Mouse (Mus musculus) B cell, adult 62 days (primary cell): ENCODE measurements around the gene Olfr828. TPM values are rescaled to one million over a fixed set of nuclear protein-coding genes. Genes with fewer than 3 reads are reported as not detected.

Experiments
- total RNA-seq: library from RNA; stranded (reverse); gene quantifications from 4 replicates; pipeline ENCODE4 v1.2.4, GENCODE M21; 2023

Olfr828 gene
- total RNA-seq, result not detected in 4 replicates

DNA sequence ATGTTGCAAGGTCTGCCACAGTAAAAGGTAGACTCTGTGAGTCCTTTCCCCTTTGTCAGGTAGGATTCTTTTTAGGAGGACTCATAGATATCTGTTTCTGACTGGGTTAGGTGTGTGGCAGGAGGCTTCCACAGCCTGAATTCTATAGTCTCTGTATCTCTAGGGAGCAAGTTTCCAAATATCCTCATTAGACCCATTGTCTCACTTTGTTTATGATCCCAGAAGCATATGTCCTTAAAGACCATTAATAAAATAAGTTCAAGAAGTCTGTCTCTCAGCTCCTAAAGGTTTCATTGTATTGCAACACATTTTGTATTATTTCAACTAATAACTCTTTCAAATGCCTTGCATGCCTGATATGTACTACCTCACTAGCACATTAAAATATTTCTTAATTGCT is at the start of gene Olfr828:
Gene Olfr828 (minus strand): TSS at position 101 of the 400 bp plus-strand sequence.

GRCm38 (mm10) chr9:18854633-18855032 is 35.3 kb upstream of the Olfr828 start, which contains the start of gene Olfr829:
Olfr829 (plus strand) TSS chr9:18854933.

Other genes with a start within 250 kb of the Olfr828 start
- 0.03 to 0.50 TPM (median 0.03 TPM) in 3 of 4 replicates, not detected in the other for gene Muc16, start 145.0 kb downstream of the Olfr828 start, total RNA-seq
- not detected in 4 replicates for gene Olfr24, start 55.5 kb downstream of the Olfr828 start, total RNA-seq
- not detected in 4 replicates for gene Olfr829, start 35.4 kb upstream of the Olfr828 start, total RNA-seq
- gene Olfr830, start 55.2 kb upstream of the Olfr828 start, total RNA-seq, result not detected in 4 replicates
- not detected in 4 replicates for gene Olfr832, start 117.6 kb upstream of the Olfr828 start, total RNA-seq
- not detected in 4 replicates for gene Olfr834, start 168.5 kb upstream of the Olfr828 start, total RNA-seq
- gene Olfr835, start 213.2 kb upstream of the Olfr828 start, total RNA-seq, result not detected in 4 replicates